Mouse (Mus musculus): ENCODE measurements around the gene Tmem210. TPM values are rescaled to one million over a fixed set of nuclear protein-coding genes. Genes with fewer than 3 reads are reported as not detected.
A peak's percentile ranks its signal among the peaks of the same experiment; 100 is the strongest.

Tmem210 gene
- polyA plus RNA-seq, 1 experiment: not detected

GRCm38 (mm10) chr2:25318119-25318966 lies 30.4 kb downstream of the Tmem210 start:
- H3K27me3 ChIP-seq (ENCODE audit: control insufficient read depth, insufficient read depth, low read length): no peaks in the 10 kb centered on the region

GRCm38 (mm10) chr2:25318971-25319773 lies 31.2 kb downstream of the Tmem210 start, which contains the start of gene Grin1:
Gene Grin1 (minus strand): TSS chr2:25319187.
- 9% methylated on average over 58 of the region's 58 CpGs for WGBS
- no peaks in the 10 kb centered on the region for H3K27me3 ChIP-seq (ENCODE audit: control insufficient read depth, insufficient read depth, low read length)
- DNase-seq: peak; percentile 89 to 92
- peaks cover 14% of the 10 kb centered on the region for H3K4me1 ChIP-seq (ENCODE audit: control insufficient read depth, insufficient read depth, low read length)
- peak within 1 kb of the TSS; percentile 68 for H3K4me3 ChIP-seq (replicated peaks; ENCODE audit: insufficient read depth, low read depth, low read length)
- TF ChIP-seq CTCF (IDR thresholded peaks at IDR 0.05; ENCODE audit: borderline replicate concordance, insufficient read depth, low read depth, low read length): no peak
- peak; percentile 97 for TF ChIP-seq POLR2A (IDR thresholded peaks at IDR 0.05; ENCODE audit: borderline replicate concordance, insufficient read depth, low read length)
- peak within 1 kb of the TSS; percentile 87 for H3K27ac ChIP-seq (ENCODE audit: insufficient read depth, low read length)

More at GRCm38 (mm10) chr2:25318119-25318966, 30.4 kb downstream of the Tmem210 start:
- peak overlapping the region; percentile 87 for H3K27ac ChIP-seq (ENCODE audit: insufficient read depth, low read length)
- H3K4me3 ChIP-seq (replicated peaks; ENCODE audit: insufficient read depth, low read depth, low read length): peak overlapping the region; percentile 68
- H3K4me1 ChIP-seq (ENCODE audit: control insufficient read depth, insufficient read depth, low read length): peaks cover 17% of the 10 kb centered on the region
- peak; percentile 79 to 81 for DNase-seq
- TF ChIP-seq POLR2A (IDR thresholded peaks at IDR 0.05; ENCODE audit: borderline replicate concordance, insufficient read depth, low read length): peak; percentile 50; the same call in 1 of the 2 replicates
- no peak for TF ChIP-seq CTCF (IDR thresholded peaks at IDR 0.05; ENCODE audit: borderline replicate concordance, insufficient read depth, low read depth, low read length)
- under 1% methylated on average over 31 of the region's 31 CpGs for WGBS

- DNase-seq: no peak
- Histone ChIP-seq H3K4me1 (ENCODE audit: control insufficient read depth, insufficient read depth, low read length) (peaks cover 10% of the 10 kb centered on the region), H3K27ac (ENCODE audit: insufficient read depth, low read length) (no peak overlapping the region), H3K27me3 (ENCODE audit: control insufficient read depth, insufficient read depth, low read length) (no peaks in the 10 kb centered on the region), H3K4me3 (replicated peaks; ENCODE audit: insufficient read depth, low read depth, low read length) (no peak overlapping the region)
- 46% methylated on average over 2 of the region's 2 CpGs for WGBS
- TF ChIP-seq CTCF (IDR thresholded peaks at IDR 0.05; ENCODE audit: borderline replicate concordance, insufficient read depth, low read depth, low read length) (no peak), POLR2A (IDR thresholded peaks at IDR 0.05; ENCODE audit: borderline replicate concordance, insufficient read depth, low read length) (no peak)
Measured at GRCm38 (mm10) chr2:25320084-25320483, 32.1 kb downstream of the Tmem210 start.

- H3K27ac ChIP-seq (ENCODE audit: insufficient read depth, low read length): no peak overlapping the region
- 76% methylated on average over 2 of the region's 2 CpGs for WGBS
- DNase-seq: no peak
- TF ChIP-seq POLR2A (IDR thresholded peaks at IDR 0.05; ENCODE audit: borderline replicate concordance, insufficient read depth, low read length): no peak
- no peak for TF ChIP-seq CTCF (IDR thresholded peaks at IDR 0.05; ENCODE audit: borderline replicate concordance, insufficient read depth, low read depth, low read length)
- H3K4me3 ChIP-seq (replicated peaks; ENCODE audit: insufficient read depth, low read depth, low read length): no peak overlapping the region
- no peaks in the 10 kb centered on the region for H3K4me1 ChIP-seq (ENCODE audit: control insufficient read depth, insufficient read depth, low read length)
- no peaks in the 10 kb centered on the region for H3K27me3 ChIP-seq (ENCODE audit: control insufficient read depth, insufficient read depth, low read length)
Measured at GRCm38 (mm10) chr2:25326036-25326435, 38.1 kb downstream of the Tmem210 start.

- no peak overlapping the region for H3K4me3 ChIP-seq (replicated peaks; ENCODE audit: insufficient read depth, low read depth, low read length)
- TF ChIP-seq POLR2A (IDR thresholded peaks at IDR 0.05; ENCODE audit: borderline replicate concordance, insufficient read depth, low read length) (no peak), CTCF (IDR thresholded peaks at IDR 0.05; ENCODE audit: borderline replicate concordance, insufficient read depth, low read depth, low read length) (peak; percentile 75)
- no peaks in the 10 kb centered on the region for H3K27me3 ChIP-seq (ENCODE audit: control insufficient read depth, insufficient read depth, low read length)
- H3K4me1 ChIP-seq (ENCODE audit: control insufficient read depth, insufficient read depth, low read length): peaks cover 2% of the 10 kb centered on the region; the same call in 1 of the 2 replicates
- WGBS: 22% methylated on average over 7 of the region's 7 CpGs
- H3K27ac ChIP-seq (ENCODE audit: insufficient read depth, low read length): no peak overlapping the region
- DNase-seq: peak; percentile 54 to 63
Measured at GRCm38 (mm10) chr2:25328440-25328839, 40.5 kb downstream of the Tmem210 start.

- peaks cover 4% of the 10 kb centered on the region; the same call in 1 of the 2 replicates for H3K4me1 ChIP-seq (ENCODE audit: control insufficient read depth, insufficient read depth, low read length)
- no peak for DNase-seq
- 30% methylated on average over 9 of the region's 9 CpGs for WGBS
- no peak overlapping the region for H3K4me3 ChIP-seq (replicated peaks; ENCODE audit: insufficient read depth, low read depth, low read length)
- H3K27me3 ChIP-seq (ENCODE audit: control insufficient read depth, insufficient read depth, low read length): no peaks in the 10 kb centered on the region
- no peak for TF ChIP-seq POLR2A (IDR thresholded peaks at IDR 0.05; ENCODE audit: borderline replicate concordance, insufficient read depth, low read length)
- no peak for TF ChIP-seq CTCF (IDR thresholded peaks at IDR 0.05; ENCODE audit: borderline replicate concordance, insufficient read depth, low read depth, low read length)
- no peak overlapping the region for H3K27ac ChIP-seq (ENCODE audit: insufficient read depth, low read length)
Measured at GRCm38 (mm10) chr2:25331470-25331869, 43.5 kb downstream of the Tmem210 start.

GRCm38 (mm10) chr2:25332286-25333160 lies 44.6 kb downstream of the Tmem210 start, which contains the start of gene Man1b1:
Gene Man1b1 (plus strand): TSS chr2:25332338.
- WGBS: under 1% methylated on average over 78 of the region's 78 CpGs

More at GRCm38 (mm10) chr2:25332286-25333160, 44.6 kb downstream of the Tmem210 start, which contains the start of gene Man1b1:
- peak; percentile 99 for DNase-seq
- TF ChIP-seq POLR2A (IDR thresholded peaks at IDR 0.05; ENCODE audit: borderline replicate concordance, insufficient read depth, low read length): peak; percentile 95
- no peak for TF ChIP-seq CTCF (IDR thresholded peaks at IDR 0.05; ENCODE audit: borderline replicate concordance, insufficient read depth, low read depth, low read length)
- Histone ChIP-seq H3K4me1 (ENCODE audit: control insufficient read depth, insufficient read depth, low read length) (peaks cover 4% of the 10 kb centered on the region; the same call in 1 of the 2 replicates), H3K4me3 (replicated peaks; ENCODE audit: insufficient read depth, low read depth, low read length) (peak within 1 kb of the TSS; percentile 63), H3K27me3 (ENCODE audit: control insufficient read depth, insufficient read depth, low read length) (no peaks in the 10 kb centered on the region), H3K27ac (ENCODE audit: insufficient read depth, low read length) (peak within 1 kb of the TSS; percentile 20)
